Mouse (Mus musculus) A20 (cell line): ENCODE results near the gene Gm20388.

ENCODE experiments used
- DNase-seq: peaks from one replicate; pipeline ENCODE4 v3.0.0-alpha.2; 2011; ENCODE audit warnings: low read depth, low spot score

Gm20388 gene

DNA sequence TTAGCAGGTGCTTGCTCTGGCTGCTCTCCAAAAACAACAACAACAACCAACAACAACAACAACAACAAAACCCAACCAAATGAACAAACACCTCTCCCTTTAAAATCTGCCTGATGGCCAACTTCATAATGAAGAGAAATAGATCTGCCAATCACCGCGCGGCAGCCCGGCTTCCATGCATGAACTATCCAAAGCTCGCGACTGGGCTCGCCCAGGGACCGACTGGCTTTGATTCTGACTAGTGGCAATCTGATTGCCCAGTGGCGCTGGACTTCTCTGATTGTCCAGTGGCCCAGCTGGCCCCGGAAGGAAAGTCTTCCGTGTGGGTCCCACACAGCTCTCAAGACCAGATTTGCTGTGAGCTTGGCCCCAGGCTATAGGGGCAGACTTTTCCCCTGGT is 825.8 kb downstream of the Gm20388 start:
- DNase-seq: no peak

DNA sequence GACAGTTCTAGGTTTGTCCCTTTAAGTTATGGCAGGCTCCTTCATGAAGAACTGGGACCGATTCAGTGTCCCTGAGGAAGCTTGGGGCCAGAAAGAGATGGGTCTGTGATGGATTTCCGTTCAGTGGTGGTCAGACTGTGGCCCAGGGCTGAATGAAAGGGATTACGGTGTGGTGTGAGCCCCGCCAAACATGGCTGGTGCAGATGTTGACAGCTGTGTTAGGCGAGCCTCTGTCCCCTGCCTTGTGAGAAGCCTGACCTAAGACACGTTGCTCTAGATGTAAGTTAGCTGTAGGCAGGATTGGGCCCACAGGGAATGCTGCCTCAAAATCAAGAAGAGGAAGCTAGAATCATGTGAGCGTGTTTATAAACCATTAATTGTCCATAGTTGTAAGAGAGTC is 826.5 kb downstream of the Gm20388 start:
- peak; percentile 58 for DNase-seq

- no peak for DNase-seq
These were observed 828.1 kb downstream of the Gm20388 start for GRCm38 (mm10) chr8:120738771-120739170.

DNA sequence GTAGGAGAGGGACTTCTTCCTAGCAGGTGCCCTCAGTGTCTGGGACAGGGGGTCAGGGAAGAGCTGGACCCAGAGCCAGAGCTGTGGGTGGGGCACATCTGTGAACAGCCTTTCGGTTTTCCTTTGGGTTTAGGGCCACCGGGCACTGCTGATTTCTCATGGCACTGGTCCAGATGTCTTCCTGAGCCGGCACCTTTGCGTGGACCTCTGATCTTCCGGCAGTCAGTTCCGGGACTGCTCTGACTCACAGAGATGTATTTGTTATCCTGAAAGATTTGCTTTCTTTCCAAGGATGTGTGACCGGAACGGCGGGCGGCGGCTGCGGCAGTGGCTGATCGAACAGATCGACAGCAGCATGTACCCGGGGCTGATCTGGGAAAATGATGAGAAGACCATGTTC is 828.9 kb downstream of the Gm20388 start:
- peak; percentile 49 for DNase-seq

DNA sequence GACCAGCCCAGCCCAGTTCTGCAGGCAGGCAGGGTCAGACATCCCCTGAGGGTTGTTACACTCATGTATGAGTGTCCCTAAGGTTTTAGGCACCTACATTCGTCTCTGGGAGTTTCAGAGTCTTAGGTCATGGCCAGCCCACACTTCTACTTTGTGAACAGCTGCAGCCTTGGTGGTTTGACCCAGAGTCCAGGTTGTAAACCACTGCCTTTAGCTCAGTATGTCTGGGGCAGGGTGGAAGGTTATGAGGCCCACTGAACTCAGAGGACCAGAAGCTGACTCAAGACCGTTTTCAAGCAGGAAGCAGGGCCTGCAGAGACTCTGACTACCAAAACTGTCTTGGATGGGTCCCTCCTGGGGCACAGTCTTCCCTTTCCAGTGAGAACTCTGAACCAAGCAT is 829.9 kb downstream of the Gm20388 start:
- peak; percentile 52 for DNase-seq

- no peak for DNase-seq
These were observed 830.4 kb downstream of the Gm20388 start for GRCm38 (mm10) chr8:120741001-120741400.

GRCm38 (mm10) chr8:120741815-120742530 is 831.3 kb downstream of the Gm20388 start:
- peak; percentile 58 for DNase-seq

DNA sequence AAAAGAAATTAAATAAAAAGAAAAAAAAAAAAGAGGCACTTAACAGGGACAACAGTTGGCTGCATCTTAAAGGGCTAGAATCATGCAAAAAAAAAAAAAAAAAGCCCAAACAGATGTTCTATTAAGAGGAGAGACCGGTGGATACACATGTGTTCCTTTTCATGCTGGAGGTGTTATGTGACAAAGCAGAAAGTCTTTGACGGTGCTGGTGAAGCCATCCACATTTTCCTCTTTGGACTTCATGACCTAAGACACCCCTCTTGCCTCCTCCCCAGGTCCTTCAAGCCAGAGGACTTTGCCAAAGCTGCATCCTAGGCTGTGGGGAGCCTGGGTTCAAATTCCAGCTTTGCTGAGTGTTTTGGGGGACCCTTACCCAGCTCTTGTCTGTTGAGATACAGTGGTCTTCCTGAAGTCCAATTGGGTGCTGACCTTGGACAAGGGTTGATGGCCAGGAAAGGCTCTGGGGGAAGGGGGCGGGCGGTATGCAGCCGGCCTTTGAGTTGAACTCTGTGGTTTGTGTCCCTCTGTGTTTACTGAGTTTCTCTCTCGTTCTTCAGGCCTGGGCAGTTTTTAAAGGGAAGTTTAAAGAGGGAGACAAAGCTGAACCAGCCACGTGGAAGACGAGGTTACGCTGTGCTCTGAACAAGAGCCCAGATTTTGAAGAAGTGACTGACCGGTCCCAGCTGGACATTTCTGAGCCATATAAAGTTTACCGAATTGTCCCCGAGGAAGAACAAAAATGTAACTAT is 832.7 kb downstream of the Gm20388 start:
- peak; percentile 66 for DNase-seq

DNA sequence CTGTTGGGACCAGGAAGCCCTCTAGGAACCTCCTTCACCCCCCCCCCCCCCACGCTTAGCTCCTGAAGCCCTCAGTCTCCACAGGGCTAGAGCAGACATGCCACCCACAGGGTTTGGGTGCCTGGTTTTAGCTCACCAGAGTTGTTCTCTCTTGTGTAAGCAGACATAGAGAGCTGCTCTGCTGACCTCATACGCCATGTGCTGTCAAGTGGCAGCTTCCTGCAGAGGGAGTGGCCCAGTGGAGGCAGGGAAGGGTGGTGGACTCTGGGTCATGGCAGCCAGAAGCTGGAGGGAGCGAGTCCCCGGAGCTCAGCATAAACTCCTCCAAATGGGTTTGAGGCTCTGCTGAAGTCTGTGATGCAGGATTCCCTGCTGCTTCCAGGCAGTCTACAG is 833.3 kb downstream of the Gm20388 start:
- DNase-seq: peak; percentile 59

- DNase-seq: peak; percentile 87
These were observed 833.8 kb downstream of the Gm20388 start for GRCm38 (mm10) chr8:120744448-120744847.

DNA sequence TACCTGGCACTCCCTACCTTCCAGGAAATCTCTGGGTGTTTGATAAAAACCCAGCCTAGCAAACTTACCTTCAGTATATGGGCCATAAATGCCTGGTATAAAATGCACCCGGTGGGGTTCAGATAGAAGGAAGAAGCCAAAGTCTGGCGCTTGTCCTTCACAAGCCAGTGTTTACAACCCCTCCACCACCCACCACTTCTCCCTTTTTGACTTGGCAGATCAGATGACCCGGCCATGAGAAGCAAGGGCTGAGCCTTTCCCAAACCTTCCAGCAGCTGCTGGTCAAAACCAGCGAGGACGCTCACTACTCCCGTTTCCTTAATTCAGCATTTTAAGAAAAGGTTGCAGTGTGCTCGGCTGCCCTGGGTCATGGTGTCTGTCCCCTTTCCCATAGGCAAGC is 834.6 kb downstream of the Gm20388 start:
- peak; percentile 60 for DNase-seq

GRCm38 (mm10) chr8:120746007-120746701 is 835.5 kb downstream of the Gm20388 start:
- peak; percentile 88 for DNase-seq

GRCm38 (mm10) chr8:120747286-120747685 is 836.6 kb downstream of the Gm20388 start:
- DNase-seq: peak; percentile 63

DNA sequence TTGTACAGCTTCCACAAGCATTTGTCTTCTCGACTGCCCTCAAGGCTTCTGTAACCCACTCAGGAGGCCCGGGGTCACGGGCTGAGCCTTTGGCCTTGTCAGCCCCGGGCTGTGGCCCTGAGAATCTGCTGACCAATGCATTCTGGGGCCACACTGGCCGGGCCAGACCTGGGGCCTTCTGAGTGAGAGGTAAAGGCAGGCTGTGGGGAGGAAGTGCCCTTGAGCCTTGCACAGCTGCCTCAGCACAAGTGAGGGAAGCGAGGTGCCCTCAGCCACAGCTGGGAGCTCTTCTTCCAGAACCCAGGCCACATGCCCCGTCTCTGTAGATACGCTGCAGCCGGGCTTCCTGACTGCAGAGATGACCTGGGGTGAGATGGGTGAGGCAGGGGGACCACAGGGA is 840.0 kb downstream of the Gm20388 start:
- no peak for DNase-seq

GRCm38 (mm10) chr8:120751226-120752081 is 840.8 kb downstream of the Gm20388 start:
- DNase-seq: no peak

GRCm38 (mm10) chr8:120752082-120752452 is 841.4 kb downstream of the Gm20388 start:
- DNase-seq: no peak

GRCm38 (mm10) chr8:120753476-120753875 is 842.8 kb downstream of the Gm20388 start:
- no peak for DNase-seq

DNA sequence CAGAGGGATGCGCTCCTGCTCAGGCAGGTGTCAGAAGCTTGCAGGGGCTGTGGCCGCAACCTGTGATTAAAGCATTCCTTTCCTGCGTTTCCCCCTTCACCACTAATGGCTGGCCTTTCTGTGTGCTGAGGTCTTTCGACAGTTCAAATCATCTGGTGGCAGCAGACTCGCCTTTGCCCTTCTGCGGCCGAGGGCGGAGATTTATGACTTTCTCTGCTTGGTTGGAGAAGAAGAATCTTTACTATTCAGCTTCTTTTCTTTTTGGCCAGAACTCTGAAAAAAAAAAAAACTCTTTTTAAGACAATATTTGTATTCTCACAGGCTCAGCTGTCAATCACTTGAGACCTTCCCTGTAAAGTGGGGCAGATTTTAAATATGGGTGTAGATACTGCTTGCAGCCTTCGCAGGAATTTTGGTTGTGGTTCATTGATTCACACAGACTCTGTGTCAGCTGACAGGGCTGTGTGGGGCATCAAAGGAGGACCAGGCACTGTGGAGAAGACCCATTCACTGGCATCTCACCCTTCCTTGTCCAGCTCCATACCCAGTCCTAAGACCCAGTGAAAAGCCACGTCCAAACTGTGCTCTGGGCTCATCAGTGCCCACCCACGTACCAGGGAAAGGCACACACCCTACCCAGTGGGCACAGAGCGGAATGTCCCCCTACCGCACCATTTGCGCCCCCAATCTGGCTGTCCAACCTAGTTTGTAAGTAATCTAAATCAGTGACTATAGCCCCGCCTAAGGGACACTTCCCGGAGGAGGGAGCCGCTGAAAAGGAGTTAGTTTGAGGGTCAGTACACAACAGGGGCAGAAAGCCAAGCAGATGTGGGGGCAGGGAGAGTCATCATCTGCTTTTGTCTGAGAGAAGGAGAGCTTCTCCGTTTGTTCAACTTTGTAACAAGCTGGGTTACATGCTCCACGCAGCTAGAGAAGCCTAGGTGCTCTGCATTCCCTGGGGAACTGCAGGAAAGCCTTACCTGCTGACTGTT is 845.0 kb downstream of the Gm20388 start:
- DNase-seq: peak; percentile 41

DNA sequence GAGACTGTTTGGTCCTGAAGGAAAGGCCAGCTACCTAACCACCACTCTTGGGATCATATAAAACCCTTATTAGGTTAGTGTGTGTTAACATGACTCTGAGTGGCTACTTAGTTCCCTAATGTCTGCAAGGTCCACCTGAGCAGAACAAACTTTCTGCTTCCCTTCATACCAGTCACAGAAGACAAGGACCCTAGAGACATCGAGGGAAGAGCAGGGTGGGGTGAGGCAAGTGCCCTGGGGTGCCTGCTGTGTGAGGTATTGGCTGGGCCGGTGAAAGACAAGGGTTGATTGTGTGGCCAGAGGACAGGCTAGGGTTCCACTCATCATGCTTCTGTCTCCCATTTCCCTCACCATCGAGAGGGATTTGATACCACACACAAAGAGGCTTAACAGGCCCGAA is 847.4 kb downstream of the Gm20388 start:
- no peak for DNase-seq

DNA sequence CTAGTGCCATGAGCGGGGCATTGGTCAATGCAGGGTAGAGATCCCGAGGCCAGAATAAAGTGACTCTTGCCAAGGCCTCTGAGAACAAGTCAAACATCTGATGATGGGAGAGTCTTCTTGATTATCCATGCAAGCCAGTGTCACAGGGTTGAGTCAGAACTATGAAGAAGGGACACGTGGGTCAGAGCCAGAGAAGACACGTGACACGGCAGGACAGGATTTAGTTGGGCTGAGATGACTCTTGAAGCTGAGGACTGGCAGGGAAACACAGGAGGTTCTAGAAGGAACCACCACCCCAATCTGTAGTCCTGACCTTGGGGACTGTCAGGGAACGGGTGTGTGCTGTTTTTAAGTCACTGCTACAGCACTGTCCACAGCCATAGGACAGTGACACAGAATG is 849.2 kb downstream of the Gm20388 start:
- no peak for DNase-seq
